Mouse (Mus musculus) right cerebral cortex, postnatal 25 days (tissue): ENCODE data around the gene Fam83f.

Experiments
- DNase-seq: peaks from one replicate; pipeline ENCODE4 v3.0.0; 2022

Gene Fam83f

GRCm38 (mm10) chr15:80744667-80745422 is 73.2 kb downstream of the Fam83f start:
- no peak for DNase-seq

GRCm38 (mm10) chr15:80748979-80749378 is 77.3 kb downstream of the Fam83f start:
- DNase-seq: no peak
